Mouse (Mus musculus): Measurements from ENCODE around the gene Uhrf1bp1l.
"Not testable (repeated sequence)": the region's sequence is repeated elsewhere in the genome, so short reads cannot be mapped to it uniquely, and the experiment has no call there.

The Uhrf1bp1l gene

DNA sequence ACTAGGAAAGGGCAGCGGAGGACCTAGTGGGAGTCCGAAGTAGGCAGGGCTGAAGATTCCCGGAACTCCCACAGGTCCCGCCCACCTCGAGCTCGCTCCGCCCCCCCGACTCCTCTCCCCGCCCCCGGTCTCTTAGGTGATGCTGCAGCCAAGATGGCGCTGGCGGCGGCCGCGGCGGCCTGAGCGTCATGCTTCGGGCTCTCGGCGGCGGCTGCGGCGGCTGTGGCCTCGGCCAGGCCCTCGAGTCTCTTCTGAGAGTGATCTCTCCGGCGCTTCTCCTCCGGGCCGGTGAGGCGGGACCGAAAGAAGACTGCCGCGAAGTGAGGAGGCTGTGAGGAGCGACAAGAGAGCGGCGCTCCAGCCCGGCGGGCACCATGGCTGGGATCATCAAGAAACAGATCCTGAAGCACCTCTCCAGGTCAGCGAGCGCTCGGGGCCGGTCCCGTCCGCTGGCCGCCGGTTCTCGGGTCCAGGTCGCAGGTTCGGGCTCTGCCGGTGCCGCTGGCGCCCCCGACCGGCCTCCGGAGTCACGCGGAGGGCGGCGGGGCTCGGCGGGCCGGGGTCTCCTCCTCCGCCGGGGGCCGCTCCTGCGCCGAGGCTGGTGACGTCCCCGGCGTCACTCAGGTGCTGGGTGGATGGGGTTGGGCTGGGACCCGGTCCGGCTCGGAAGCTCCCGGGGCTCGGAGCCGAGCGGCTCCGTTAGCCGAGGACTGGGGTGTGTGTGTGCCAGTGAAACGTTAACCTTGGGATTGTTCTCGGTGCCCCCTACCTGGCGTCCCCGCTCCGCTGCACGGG, at the start of gene Uhrf1bp1l:
Gene Uhrf1bp1l (plus strand): TSS at position 121 of the 795 bp plus-strand sequence.
- CTCF ChIA-PET = interaction anchor here (1.0 kb wide), 1 partner anchor 16 kb away, joined by 5 read pairs; no protein-coding TSS in a partner anchor

DNA sequence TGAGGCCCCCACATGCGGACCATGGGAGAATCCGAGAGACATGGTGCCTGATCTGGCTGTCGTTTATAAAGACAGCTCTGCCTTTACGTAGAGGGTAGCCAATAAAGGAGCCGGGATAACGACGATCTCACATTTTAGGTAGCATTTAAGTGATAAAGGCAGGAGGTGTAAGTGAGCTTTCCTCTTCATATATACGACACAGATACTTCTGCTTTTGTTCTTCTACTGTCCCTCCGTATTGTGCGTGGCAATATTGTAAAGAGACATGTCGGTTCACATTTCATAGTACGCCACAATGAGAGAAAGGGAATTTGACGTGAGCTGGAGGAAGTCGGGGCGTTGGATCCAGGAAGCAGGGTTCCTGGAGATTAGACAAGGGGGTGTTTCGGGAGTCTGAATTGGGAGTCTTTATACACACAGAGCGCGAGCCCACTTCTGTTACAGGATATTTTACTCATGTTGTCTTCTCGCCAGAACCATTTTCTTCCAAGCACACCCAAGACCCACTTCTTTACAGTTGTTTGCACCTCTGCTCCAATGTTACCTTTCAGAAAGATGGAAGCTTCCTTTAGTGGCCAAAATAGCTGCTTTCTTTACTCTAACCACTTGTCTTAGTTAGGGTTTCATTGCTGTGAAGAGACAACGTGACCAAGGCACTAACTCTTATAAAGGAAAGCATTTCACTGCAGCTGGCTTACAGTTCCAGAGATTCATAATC, 49.4 kb upstream of the Uhrf1bp1l start:
- CTCF ChIA-PET = interaction anchor here (0.6 kb wide), 1 partner anchor 1239 kb away, joined by 8 read pairs; no protein-coding TSS in a partner anchor

DNA sequence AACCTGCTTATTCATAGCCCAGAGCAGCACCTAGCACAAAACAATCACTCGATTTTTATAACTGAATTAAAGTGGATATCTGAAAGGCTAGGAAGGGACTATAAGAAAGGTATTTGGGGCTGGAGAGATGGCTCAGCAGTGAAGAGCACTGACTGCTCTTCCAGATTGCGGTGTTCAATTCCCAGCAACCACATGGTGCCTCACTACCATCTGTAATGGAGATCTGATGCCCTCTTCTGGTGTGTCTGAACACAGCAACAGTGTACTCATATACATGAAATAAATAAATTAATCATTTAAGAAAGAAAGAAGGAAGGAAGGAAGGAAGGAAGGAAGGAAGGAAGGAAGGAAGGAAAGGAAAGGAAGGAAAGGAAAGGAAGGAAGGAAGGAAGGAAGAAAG, 48.5 kb upstream of the Uhrf1bp1l start:
- CTCF ChIA-PET = not testable (repeated sequence)

DNA sequence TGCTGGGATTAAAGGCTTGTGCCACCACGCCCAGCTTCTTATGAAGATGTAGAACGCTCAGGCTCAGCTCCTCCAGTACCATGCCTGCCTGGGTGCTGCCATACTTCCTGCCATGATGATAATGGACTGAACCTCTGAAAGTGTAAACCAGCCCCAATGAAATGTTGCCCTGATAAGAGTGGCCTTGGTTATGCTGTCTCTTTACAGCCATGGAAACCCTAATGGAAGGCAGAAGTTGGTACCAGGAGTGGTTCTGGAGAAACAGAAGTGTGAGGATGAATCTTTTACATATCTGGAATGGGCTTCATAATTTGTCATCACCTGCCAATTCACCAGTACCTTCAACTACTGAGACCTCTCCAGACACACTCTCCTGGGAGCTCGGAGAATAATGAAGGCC, 46.8 kb upstream of the Uhrf1bp1l start:
- CTCF ChIA-PET = no interaction called here

DNA sequence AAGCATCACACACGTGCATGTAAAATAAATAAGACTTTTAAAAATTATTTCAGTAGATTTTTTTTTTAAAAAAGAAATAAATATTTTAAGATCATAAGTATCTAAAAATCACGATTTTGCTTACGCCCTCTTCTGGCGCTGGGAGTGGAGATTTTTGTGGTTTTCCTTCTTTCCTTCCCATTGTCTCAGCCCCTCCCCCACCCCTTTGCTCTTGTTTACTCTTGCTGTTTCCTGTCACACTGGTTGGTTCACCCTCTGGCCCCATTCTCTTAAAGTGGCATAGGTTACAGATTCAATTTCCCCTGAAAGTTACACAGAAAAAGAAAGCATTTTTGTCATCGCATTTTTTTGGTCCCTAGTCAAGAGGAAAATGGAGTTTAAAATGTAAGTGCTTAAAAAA, 41.7 kb upstream of the Uhrf1bp1l start:
- CTCF ChIA-PET = no interaction called here

DNA sequence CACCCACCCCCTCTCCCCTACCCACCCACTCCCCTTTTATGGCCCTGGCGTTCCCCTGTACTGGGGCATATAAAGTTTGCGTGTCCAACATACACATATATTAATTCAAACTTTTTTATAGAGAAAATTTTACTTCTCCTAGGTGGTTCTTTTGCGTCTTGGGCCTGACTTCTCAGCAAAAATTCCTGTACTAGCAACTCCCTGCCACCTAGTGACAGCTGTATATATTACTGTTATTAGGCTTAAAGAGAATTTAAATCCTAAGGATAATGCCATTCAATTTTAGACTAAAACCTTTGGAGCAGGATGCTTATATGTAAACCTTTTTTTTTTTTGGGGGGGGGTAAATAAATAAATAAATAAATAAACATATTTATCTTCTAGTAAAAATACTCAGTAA, 37.4 kb upstream of the Uhrf1bp1l start:
- CTCF ChIA-PET = no interaction called here

DNA sequence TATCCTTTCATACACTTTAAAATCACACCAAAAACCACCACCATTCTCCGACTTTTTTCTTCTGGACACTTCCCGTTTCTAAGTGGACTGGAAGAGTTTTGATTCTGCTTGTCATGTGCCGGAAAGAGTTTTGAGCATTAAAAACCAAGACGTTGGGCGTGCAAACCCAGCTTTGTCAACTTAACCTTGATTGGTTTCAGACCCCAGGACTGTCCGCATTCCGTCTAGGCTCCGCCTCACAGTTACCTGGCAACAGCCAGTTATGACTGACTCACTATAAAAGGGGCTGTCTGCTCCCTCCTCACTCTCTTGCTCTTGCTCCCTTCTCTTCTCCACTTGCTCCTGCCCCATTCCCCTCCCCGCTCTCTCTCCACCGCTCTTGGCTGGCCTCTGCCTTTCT, 36.1 kb upstream of the Uhrf1bp1l start:
- CTCF ChIA-PET = interaction anchor here (0.6 to 0.7 kb wide), 2 partner anchors 9 to 877 kb away, joined by 3 read pairs; no protein-coding TSS in a partner anchor

DNA sequence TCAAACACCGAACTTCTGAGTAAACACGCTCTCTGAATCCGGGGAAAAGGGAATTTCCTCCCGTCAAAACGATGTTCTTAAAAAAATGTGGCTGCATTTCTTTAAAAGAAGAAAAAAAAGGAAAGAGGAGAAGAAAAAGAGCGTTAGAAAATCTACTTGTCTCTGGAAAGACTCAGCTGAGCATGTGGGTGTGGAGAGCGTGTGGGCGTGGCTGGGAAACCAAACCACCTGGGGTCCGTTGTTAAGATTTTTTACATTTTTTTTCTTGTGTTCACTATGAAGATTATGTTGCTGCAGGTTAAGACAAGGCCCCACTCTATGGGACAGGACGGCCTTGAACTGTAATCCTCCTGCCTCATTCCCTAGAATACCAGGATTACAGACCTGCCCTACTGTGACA, 29.9 kb upstream of the Uhrf1bp1l start:
- CTCF ChIA-PET = no interaction called here

DNA sequence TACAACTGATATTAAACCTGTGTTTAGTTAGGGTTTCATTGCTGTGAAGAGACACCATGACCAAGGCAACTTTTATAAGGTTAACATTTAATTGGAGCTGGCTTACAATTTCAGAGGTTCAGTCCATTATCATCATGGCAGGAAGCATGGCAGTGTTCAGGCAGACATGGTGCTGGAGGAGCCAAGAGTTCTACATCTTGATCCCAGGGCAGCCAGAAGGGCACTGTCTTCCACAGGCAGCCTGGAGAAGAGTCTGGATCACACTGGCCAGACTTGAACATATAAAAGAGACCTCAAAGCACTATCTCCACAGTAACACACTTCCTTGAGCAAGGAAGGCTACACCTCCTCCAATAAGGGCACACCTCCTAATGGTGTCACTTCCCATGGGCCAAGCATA, 24.5 kb upstream of the Uhrf1bp1l start:
- CTCF ChIA-PET = interaction anchor here (0.6 kb wide), 1 partner anchor 13 kb away, joined by 3 read pairs; no protein-coding TSS in a partner anchor

DNA sequence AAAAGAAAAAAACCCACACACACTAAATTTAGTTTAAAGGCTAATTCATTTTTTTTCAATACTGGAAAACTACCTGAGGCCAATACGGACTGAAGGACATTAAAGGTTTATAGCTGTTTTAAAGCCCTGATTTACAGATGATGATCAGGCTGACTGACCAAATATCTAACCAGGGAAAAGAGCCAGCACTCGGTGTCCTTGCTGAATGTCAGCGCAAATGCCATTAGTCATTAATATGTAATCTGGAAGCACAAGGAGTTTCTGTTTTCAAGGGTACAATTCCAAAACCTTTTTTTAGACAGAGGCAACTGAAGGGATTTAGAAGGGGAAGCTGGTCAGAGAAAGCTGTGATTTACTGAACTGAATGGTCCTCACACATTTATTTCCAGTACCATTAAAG, 24.0 kb upstream of the Uhrf1bp1l start:
- CTCF ChIA-PET = interaction anchor here (0.6 to 0.7 kb wide), 2 partner anchors 14 to 1249 kb away, joined by 3 read pairs; no protein-coding TSS in a partner anchor

DNA sequence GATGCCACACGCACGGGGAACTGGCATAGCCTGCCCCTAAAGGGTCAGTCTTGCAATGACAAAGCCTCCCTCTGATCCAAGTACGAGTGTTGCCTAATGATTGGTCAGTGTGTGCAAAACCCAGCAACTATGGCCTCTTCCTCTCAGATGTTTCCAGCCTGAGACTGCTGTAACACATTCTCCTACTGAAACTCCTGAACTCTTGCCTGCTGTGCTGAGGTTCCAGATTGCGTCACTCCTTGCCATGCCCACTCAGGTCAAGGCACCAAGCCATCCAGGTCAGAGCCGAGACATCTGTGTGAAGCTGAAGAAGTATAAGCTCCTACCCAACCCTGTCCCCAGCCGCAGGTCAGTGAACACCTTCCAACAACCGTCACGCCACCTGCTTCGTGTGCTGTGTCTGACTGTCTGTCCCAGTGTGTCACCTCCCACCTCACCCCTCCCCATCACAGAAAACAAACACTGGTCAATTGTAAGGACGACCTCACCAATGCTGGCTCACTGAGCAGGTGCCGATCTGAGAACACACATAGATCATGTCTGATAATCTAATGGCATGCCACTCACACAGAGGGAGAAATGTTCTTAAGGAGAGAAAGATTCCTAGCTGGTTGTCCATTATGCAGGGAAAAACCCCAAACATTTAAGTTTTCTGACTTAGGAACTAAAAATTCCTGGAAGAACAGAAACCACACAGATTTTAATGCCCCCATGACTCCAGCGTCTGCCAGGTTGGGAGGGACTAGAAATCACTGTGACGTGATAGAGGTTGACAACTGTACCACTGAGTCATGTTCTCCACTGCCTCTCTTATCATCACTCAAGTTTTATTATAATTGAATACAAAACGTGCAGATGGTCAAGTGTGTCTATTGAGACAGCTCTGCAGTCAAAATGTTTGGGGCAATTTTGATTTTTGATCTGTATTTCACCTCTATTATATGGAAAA, 22.3 kb upstream of the Uhrf1bp1l start:
- CTCF ChIA-PET = no interaction called here

DNA sequence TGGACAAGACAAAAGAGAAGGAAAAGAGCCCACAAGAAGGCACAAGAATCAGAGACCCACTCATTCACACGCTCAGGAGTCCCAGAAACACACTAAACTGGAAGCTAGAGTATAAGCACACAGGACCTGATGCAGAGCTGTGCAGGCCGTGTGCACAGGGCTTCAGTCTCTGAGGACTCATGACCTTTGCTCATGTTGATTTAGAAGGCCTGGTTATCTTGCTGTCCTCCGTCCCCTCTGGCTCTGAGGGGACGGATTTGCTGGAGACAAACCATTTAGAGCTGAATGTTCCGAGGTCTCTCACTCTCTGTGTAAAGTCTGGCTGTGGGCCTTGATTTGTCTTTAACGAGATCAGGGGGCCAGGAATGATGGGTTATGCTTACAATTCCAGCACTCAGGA, 14.4 kb upstream of the Uhrf1bp1l start:
- CTCF ChIA-PET = no interaction called here

DNA sequence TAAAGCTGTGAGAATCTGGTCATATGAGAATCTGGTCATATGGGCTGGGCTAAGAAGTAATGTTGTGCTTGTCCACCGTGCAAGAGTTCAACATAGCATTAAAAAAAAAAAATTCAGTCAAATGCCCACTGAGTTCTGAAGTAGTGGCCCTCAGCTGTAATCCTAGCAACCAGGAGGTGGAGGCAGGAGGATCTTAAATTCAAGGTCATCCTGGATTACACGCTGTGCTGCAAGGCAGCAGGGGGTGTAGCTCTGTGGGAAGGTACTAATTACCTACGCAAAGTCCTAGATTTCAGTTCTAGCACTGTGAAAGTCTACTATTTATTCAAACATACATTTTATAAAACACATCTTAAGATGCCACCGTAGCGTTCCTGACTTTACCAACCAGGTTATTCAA, 13.4 kb upstream of the Uhrf1bp1l start:
- CTCF ChIA-PET = interaction anchor here (0.9 kb wide), 1 partner anchor 12 kb away, joined by 4 read pairs; no protein-coding TSS in a partner anchor

DNA sequence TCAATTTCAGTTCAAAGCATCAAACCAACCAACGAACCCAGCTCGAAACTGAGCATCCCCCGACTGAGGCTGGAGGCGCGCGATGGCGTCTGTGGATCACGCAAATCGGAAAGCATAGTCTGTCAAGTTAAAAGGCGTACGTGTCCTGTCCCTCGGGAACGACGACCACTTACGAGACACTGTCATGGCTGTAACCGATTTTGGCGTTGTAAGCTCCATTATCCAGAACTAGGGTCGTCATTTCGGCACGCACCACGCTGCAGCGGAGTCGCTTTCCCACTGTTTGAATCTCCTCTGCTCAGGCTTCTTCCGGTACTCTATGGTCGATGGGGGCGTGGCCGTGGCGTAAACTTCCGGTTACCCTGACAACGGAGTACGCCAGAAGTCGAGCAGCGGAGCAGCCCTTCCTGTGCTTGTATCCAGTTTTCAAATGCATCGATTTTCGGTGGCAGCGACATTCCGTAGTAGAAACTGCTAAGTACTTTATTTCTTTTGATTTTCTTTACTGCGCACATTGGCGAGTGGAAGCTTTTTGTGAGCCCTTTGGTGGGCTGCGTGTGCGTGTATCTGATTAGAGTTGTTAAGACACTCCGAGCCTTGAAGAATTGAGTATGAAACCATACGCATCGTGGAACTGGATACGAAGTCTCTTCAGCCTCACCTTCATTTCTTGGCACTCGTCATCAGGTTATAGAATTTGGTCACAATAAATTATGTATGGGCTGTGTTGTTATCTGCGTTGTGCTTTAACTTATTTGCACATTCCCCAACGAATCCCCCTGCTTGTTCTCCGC, 12.6 kb upstream of the Uhrf1bp1l start, which contains the start of gene Actr6:
Gene Actr6 (minus strand): TSS at position 295 of the 794 bp plus-strand sequence.
- CTCF ChIA-PET = interaction anchor here (0.9 kb wide), 1 partner anchor 11 kb away, joined by 4 read pairs; no protein-coding TSS in a partner anchor

DNA sequence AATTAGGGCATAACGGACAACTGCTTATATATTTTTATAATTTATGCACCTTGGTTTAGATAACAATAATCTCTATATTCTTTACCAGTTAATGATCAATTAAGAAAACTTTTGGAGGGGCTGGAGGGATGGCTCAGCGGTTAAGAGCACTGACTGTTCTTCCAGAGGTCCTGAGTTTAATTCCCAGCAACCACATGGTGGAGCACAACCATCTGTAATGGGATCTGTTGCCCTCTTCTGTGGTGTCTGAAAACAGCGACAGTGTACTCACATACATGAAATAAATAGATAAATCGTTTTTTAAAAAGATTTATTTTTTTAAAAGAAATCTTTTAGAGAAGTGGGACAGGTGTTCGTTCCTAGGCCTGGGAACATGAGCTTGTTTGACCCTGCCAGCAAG, 7.7 kb upstream of the Uhrf1bp1l start:
- CTCF ChIA-PET = no interaction called here

DNA sequence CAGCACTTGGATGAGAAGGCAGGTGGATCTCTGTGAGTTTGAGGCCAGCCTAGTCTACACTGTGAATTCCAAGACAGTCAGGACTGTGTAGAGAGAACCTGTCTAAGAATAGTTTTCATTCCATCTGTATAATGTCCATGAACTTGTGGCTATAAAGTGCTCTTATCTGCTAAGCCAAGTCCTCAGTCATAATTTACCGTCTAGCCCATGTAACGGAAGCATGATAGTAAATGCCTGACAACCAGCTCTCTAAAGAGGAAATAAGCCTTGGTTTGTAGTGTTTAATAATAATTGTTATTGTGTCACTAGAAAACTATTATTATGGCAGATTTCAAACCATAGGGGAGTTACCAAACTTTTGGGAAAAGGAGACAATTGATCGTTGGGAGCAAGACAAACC, 6.9 kb upstream of the Uhrf1bp1l start:
- CTCF ChIA-PET = no interaction called here

DNA sequence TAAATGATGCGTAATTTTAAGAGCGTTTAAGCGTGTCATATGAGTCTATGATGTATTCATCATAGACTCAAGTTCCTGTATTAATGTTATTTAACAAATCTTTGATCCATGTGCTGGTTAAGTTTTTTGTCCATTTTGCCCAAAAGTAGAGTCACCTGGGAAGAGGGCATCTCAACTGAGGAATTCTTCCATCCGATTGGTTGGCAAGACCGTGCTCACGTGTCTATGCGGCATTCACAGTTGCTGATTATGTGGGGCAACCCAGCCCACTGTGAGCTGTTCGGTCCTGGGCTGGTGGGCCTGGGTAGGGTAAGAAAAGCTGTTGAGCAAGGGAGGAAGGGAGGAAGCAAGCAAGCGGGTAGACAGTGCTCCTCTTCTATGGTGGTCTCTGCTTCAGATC, 6.4 kb upstream of the Uhrf1bp1l start:
- CTCF ChIA-PET = no interaction called here

DNA sequence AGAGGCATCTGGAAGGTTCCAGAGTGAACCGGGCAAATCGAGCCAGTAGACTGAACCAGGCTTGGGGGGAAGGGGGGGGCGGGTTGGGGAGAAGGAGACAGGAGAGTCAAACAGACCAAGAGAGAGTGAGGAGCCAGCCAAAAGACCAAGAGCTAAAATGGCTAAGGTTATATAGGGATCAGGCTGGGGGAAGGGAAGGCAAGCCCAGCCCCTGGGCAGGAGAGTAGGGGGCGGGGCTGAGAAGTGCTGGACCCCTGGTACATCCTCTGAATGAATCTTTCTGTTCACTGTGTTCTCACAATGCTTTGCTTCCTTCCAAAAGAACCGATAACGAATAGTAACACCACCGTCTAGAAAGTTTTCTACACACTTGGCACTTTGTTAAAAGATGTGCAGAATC, 5.1 kb upstream of the Uhrf1bp1l start:
- CTCF ChIA-PET = no interaction called here

DNA sequence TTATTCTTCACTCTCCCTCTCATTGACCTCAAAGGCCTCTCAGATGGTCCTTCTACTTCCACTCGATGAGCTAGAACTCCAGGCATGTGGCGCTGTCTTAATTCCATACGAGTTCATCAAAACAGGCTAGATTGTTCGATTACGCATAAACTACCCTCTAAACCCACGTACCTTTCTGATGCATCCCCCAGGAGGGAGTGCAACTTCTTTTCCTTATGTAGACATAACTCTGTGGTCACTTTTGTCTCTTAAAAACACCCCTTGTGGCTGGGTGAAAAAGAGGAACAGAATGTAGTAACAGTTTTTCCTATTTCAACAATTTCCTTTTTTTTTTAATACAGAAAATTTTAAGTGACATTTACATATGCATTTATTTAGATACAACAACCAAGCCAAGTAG, 3.8 kb upstream of the Uhrf1bp1l start:
- CTCF ChIA-PET = interaction anchor here (0.6 kb wide), 1 partner anchor 12 kb away, joined by 3 read pairs; no protein-coding TSS in a partner anchor

DNA sequence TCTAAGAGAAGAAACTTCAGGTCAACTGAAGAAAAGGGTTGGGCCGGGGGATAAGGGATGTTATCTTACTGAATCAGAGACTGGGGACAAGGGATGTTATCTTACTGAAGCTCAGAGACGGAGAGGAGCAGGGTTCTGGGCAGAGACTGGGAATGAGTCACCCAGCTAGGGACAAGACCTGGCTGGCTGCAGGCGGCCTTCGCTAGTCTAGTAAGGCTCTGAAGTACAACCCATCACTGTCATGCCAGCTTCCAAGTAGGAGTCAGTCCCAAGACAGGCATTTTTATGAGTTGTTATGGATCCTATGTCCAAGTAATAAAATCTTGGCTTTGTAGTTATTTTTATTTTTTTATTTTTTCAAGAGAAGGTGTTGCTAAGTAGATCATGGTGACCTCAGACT, 1.5 kb upstream of the Uhrf1bp1l start:
- CTCF ChIA-PET = interaction anchor here (0.7 to 1.2 kb wide), 2 partner anchors 12 to 1367 kb away, joined by 3 to 4 read pairs; no protein-coding TSS in a partner anchor

DNA sequence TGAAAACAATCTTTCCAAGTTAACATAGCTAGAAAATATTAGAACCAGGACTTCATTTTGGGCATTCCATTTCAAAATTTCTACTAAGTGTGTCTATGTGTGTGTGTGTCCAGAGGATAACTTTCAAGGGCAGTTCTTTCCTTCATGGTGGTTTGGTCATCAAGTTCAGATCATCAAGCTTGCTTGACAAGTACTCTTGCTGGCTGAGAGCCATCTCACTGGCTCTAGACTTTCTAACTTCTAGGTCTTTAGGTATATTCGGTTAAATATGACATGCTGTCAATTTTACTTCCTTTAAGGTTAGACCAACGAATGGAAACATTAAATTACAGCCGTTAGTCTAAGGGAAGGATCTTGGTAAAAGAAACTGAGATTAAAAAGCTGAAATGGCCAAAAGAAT, 450 bp upstream of the Uhrf1bp1l start:
- CTCF ChIA-PET = interaction anchor here (1.0 kb wide), 1 partner anchor 15 kb away, joined by 5 read pairs; no protein-coding TSS in a partner anchor

Measured in spleen, embryonic (tissue).